Mouse (Mus musculus) heart, postnatal 36 days (tissue): ENCODE measurements around the gene Cdh13. TPM values are rescaled to one million over a fixed set of nuclear protein-coding genes. Genes with fewer than 3 reads are reported as not detected.

Experiments used
- DNase-seq, 2 experiments: peaks; one replicate each; pipeline ENCODE4 v3.0.0; 2021 to 2022
- intact Hi-C: fragments of 180-260 bp; cut with DNase I; formaldehyde crosslinking; loops from one replicate; pipeline ENCODE4 v1.15.1; 2025
- total RNA-seq, 2 experiments: library from RNA; stranded (reverse); gene quantifications; 2 replicates each; pipeline ENCODE4 v1.2.3; 2021

Gene Cdh13
- total RNA-seq, 2 experiments from 2014 or later: 182 to 204 TPM

DNA sequence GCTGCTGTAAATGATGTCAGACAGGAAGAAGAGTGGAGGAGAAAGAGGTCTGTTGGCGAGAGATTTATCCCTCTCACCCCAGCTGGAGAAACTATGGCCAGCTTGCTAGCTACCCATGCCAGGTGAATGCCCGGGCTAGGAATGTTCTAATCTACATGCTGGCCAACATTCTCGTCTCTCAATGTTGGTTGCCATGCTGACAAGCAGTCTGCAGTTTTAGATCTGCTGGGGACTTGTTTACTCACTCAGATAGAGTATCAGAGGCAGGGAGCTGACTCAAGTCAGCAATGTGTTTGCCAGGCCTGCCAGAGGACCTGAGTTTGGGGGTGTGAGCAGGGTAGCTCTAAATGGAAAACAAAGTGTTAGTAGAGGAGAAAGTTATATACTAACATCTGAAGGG, 93.3 kb downstream of the Cdh13 start:
- intact Hi-C loops: loop anchor here (5.0 kb wide), 2 partner anchors 89 to 439 kb away; no protein-coding TSS in a partner anchor
- DNase-seq: peak; percentile 24 to 43

DNA sequence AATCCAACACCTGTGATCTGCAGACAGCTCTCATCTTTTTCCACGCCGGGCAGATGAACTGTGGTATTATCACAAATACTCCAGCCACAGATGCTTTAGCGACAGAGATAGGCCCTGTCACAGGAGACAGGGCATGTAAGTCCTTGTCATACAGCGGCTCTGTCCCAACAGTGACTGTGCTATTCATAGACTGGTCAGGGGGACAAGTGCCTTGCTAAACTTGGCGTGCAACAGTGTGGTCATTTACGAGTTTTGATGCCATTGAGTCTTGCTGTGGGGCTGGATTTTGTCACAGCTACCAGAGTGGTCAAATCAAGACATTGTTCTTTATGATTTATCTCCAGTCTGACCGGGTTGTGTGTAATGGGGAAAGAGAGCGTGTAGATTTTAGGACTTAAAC, 95.5 kb downstream of the Cdh13 start:
- intact Hi-C loops: loop anchor here (5.0 kb wide), 2 partner anchors 92 to 442 kb away; no protein-coding TSS in a partner anchor
- peak in 1 of 2 experiments; percentile 37 for DNase-seq

DNA sequence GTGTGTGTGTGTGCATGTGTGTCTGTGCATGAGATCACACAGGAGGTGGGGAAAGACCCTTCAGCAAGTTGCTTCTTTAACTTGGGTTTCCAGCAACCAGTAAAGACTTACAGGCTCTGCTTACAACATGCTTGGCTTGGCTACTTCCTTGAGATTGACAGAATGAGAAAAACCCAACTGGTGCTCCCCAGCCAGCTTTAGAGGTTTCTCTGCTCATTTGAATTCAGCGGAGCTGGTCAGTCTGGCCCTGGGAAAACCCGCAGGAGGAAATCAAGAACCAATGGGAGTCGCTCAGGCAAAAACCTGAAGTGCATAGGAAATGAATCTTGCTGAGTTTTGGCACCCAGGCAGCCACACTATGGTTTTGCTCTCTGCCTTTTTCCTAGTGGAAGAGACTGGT, 96.1 kb downstream of the Cdh13 start:
- intact Hi-C loops: loop anchor here (5.0 kb wide), 2 partner anchors 92 to 442 kb away; no protein-coding TSS in a partner anchor
- no peak for DNase-seq

DNA sequence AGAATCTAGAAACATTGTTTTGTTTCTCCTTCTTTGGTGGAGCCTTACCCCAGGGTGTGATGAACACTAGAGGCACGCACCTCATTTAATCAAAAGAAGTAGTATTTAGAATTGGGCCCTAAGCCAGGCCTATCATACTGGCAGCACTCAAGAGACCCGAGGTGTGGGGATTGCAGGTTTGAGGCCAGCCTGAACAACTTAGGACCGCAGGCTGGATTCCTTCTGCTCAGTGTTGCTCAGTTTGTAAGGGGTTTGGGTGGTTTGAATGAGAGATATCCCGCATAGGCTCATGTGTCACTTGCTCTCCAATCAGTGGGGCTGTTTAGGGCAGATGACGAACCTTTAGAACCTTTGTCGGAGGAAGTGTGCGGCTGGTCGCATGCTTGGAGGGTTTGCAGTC, 96.5 kb downstream of the Cdh13 start:
- intact Hi-C loops: no loop called here
- no peak for DNase-seq

DNA sequence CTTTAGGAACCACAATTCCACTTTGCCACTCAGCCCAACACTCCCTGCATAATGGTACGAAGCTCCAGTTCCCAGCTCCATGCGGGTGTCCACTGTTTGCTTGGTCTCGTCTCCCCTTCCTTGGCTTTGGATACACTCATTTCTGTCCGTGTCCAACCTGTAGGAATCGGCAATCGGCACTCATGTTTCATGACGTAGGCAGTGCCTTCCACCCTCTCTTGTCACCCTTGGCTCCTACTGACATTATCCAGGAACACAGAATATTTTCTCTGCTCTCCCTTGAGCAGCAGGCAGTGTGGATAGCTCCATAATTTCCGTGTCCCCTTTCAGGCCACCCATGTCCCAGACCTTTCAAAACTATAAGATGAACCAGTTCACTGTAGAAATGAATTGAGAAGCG, 97.2 kb downstream of the Cdh13 start:
- intact Hi-C loops: no loop called here
- no peak for DNase-seq

DNA sequence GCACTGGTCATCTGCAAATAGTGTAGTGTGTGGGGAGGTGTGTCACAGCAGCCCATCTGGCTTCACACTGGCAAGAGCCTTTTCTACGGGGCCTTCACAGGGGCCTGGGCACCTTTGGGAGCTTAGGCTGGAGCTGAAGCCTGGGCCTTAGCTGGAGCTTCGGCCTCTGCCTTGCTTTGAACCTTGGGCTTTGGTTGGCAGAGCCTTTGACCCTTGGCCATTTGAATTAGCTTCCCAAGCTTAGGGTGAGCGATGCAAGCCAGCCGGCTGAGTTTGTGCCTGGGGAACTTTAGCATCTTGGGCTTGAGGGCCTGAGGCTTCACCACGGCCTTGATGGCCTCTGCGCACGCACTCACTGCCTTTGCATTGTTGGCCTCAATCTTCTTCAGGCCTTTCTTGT, 98.1 kb downstream of the Cdh13 start:
- intact Hi-C loops: no loop called here
- DNase-seq: no peak

DNA sequence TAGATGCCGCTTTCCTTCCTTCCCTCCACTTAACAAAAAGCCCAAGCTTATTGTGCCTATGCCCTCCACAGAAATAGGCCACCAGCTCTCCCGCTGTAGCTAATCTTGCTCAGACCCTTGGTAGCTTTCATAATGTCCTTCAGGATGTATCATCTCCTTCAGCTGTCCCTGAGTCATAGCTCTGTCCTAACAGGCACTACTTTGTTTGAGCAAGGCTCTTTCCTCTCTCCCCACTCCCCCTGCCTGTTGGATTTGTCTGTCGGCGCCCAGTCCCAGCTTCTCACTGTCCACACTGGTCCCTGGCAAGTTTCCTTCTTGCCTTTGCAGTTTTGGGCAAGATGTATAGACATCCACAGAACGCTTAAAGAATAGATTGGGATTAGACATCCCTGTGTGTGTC, 100.8 kb downstream of the Cdh13 start:
- intact Hi-C loops: no loop called here
- no peak for DNase-seq

DNA sequence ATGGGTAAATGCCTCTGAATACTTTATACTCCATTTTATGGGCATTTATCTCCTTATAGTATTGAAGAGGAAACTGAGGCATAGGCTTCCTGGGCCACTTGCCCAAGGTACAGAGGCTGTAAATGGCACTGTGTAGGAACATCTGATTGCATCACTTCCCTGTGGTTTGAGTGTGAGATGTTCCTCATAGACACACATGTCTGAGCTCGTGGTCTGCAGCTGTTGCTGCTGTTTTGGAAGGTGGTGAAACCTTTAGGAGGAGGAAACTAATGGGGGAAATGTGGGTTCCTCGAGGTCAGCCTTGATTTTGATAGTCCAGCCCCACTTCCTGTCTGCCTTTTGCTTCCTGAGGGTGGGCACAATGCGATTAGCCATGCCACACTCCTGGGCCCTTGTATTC, 105.9 kb downstream of the Cdh13 start:
- intact Hi-C loops: no loop called here
- no peak for DNase-seq

DNA sequence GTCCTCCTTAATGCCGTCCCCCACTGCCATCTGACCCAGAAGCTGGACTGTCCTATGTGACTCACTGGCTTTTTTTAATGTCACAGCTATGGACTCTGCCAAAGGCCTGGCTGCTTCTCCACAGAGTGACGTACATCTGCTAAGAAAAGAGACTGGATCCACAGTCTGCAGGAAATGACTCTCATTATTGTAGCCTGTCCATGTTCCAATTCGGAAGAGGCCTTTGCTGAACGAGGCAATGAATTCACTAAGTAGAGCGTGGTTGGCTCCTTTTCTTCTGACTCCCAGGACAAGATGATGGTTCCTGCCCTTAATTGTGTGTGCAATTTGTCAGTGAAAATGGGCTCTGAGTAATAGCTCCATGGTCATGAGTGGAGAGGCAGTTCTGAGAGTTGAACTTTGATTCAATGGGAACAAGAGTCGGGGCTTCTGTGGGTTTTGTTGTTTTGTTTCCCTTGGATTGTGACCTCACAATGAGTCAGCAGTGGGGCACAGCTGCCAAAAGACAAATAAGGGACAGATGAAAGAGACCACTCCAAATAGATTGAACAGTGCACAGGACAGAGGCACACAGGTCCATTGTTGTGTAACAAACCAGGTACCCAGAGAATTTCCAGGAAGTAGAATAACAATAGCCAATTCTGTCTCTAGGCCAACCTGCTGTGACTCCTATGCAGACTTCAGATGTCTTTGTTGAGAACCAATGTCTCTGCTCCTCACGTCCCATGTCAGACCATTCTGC, 110.5 kb downstream of the Cdh13 start:
- DNase-seq: peak; percentile 54 to 59
- intact Hi-C loops: loop anchor here (2.0 to 10.0 kb wide), 4 partner anchors 41 to 461 kb away; no protein-coding TSS in a partner anchor

DNA sequence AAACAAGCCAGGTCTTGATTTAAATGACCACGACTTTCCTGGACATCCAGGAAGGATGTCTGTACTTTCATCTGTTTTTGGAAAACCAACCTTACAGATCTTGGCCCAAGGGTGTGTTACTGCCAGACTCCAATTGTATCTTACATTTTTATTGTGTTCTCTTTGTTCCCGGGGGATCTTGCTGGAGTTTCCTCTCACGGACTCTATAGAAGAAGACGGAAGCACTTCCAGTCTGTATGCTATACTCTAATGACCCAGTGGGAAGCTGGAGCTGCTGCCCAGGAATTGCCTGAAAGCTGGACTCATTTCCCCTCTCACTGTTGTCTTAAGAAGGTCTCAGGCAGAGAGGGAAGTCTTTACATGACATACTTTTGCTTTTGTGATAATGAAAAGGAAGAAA, 111.6 kb downstream of the Cdh13 start:
- intact Hi-C loops: loop anchor here (2.0 to 10.0 kb wide), 4 partner anchors 40 to 460 kb away; no protein-coding TSS in a partner anchor
- DNase-seq: no peak

DNA sequence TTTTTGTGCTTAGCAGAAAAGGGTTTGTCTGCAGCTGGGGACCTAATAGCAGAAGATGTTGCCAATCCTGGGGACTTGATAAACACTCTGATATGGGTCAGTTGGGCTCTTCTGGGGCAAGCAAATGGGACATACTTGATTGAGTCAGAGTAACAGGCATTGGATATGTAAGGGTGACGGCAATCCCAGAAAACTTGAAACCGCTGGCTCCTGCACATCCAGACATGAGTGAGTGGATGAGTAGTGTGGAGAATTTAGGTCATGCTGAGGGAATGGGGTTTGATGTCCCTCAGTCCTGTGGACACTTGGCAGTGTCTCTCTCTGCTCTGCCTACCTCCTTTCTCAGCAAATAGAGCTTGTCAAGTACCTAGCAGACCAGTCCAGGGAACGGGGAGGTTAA, 121.3 kb downstream of the Cdh13 start:
- DNase-seq: no peak
- intact Hi-C loops: no loop called here

DNA sequence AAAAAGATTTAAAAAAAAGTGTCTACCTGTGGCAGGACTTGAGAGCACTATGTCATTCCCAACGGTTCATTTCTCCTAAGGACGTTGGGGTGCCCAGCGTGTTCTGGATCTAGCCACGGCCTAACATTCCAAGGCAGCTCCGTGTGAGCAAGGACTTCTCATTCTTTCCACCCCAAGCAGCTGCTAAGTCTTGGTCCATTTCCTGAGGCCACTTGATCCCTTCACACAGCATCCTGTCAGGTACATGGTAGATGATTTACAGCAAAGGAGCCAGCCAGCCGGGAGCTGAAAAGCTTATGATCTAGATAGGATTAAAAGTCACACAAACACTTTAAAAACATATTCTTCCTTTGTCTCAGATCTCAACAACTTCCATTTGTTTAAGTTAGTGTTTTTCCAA, 123.8 kb downstream of the Cdh13 start:
- DNase-seq: no peak
- intact Hi-C loops: no loop called here

DNA sequence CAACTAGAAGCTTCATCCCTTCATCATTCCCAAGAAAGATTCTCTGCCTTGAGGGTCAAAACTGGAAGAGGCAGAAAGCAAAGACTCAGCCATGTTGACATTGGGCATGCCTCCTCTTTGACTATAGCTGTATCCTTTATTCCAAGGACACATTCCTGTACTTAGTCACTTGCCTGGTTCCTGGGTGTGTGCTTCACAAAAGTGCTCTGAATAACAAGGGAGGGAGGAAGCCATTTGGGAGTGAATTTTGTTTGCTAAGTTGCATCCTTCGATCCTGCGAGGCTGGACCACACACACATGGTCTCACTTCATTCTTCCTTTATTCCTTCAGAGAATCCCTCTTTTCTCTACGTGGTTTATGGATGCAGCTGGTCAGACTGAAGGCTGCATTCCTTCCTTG, 125.9 kb downstream of the Cdh13 start:
- DNase-seq: no peak
- intact Hi-C loops: no loop called here

DNA sequence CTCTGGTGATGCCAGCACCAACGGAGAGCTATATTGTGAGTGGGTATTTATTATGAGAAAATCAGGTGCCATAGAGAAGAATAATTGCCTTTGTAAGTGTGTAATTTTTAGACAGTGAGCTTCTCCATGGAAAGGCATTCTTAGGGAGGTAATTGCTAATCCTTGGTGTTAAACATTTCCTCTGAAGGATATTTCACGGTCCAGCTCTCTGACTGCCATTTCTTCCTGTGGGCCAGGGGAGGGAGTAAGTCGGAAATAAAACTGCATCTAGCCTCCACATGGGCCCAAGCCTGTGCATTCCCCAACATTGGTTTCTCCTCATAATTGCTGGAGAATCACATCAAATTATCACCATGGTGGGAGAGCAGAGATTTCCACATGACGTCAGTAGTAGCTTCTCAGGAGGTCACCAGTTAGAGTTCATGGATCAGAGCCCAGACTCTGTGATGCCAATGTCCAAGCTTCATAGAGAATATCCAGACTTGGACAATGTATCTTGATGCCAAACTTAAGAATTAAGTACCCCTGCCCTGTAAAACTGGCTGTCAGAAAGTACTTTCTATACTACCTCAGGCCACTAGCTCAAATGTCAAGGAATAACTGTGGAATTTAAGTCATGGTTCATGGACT, 126.9 kb downstream of the Cdh13 start:
- DNase-seq: no peak
- intact Hi-C loops: no loop called here

DNA sequence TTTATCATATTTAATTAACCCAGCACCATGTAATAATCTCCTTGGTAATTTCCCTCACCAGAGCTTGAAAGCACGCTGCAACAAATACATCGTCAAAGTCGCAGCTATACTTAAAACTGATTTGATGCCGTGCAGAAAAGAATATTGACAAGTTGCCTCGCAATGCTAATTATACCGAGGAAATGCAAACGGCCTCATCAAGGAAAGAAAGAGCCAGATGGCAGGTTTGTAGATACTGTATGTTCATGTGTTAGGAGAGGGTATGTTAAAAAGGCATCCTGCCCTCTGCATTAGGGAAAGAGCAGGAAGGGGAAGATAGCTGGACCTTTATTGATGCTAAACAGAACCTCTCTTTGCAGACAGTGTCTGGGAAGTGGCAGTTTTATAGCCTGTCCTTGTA, 132.1 kb downstream of the Cdh13 start:
- no peak for DNase-seq
- intact Hi-C loops: loop anchor here (2.0 kb wide), 1 partner anchor 19 kb away; no protein-coding TSS in a partner anchor

DNA sequence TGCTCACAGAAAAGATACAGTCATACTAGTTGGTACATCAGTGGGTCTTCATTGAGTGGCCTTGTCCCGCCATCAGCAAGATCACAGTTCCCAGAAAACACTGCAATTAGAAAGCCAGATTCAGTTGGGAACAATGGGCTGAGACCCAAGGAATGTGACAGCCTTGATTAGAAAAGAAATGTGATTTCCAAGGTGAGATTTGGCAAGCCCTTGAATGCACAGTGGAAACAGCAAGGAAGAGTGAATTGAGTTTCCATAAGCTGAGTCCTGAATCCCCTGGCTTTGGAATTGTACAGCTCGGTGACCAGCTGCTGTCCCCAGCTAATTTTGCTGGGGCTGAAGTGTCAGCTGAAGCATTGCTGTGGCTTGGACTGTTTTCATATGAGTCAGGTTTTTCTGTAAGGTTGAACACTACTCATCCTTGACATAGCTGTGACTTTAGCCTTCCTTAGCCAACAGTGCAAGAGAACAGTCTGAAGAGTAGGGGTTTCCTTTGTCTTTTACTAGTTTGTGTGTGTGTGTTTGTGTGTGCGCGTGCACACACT, 133.3 kb downstream of the Cdh13 start:
- intact Hi-C loops: loop anchor here (2.0 kb wide), 1 partner anchor 20 kb away; no protein-coding TSS in a partner anchor
- no peak for DNase-seq

DNA sequence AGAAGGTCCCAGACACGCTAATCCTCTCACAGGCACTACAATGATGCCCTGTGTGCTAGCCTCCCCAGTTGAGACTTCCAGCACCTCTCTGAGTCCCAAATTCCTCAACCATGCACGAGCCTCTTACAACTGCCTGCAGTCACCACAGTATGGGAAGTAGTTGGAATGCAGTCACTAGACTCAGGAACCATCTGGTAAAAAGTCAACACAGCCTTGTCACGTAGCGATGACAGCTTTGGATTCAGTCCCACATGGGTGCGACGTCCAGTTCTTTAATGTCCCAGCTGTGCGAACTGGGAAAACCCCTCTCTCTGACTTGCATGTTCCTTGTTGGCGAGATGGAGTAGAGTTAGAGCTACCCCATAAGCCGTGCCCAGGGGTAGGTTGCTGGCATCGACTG, 139.1 kb downstream of the Cdh13 start:
- intact Hi-C loops: loop anchor here (1.0 kb wide), 1 partner anchor 11 kb away; no protein-coding TSS in a partner anchor
- peak; percentile 30 to 31 for DNase-seq

DNA sequence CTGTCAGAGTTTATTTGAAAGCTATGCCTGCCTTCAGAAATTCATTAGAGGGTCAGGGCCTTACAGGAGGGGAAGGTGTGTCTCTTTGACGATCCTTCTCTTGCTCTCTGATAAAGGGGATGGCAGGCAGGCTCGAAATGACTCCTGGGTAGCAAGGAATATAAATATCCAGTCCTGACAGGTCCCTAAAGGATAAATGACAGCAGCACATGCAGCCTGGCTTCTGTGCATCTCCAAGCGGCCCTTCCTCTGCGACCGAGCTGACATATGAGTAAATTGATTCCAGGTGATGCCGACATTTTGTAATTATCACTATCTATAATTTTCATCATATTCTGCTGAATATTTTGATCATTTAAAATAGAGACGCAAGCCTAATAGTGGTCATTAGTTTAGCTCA, 145.4 kb downstream of the Cdh13 start:
- no peak for DNase-seq
- intact Hi-C loops: no loop called here

DNA sequence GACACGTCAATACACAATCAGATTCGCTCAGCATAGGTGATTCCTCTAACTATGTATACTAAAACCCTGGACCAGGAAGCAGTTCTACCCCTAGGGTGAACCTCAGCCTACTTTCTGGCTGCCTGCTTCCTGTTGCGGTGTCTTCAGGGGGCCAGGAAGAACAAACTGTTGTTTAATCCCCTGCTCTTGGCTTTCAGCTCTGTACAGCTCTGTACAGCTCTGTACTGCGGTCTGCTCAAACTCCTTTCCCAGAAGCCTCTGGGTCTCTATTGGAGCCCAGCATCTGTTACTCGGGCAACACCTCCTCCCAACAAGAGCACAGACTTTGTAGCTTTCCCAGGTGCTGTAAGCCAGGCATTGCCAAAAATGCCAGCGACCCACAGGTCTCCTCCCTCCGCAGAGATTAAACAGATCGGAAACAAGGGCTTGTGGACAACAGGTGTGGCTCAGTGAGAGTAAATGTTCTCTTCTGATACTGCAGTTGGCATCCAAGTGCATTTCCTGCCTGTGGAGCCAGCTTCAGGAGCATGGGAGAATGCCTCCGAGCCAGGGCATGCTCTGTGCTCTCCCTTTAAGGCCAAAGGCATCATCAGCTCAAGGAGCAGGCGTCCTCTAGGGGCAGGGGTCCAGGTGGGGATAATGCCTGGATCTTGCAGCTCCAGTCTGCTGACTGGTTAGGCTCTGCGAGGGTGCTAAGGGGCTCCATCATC, 148.4 kb downstream of the Cdh13 start:
- intact Hi-C loops: loop anchor here (5.0 kb wide), 1 partner anchor 80 kb away; no protein-coding TSS in a partner anchor
- DNase-seq: no peak

DNA sequence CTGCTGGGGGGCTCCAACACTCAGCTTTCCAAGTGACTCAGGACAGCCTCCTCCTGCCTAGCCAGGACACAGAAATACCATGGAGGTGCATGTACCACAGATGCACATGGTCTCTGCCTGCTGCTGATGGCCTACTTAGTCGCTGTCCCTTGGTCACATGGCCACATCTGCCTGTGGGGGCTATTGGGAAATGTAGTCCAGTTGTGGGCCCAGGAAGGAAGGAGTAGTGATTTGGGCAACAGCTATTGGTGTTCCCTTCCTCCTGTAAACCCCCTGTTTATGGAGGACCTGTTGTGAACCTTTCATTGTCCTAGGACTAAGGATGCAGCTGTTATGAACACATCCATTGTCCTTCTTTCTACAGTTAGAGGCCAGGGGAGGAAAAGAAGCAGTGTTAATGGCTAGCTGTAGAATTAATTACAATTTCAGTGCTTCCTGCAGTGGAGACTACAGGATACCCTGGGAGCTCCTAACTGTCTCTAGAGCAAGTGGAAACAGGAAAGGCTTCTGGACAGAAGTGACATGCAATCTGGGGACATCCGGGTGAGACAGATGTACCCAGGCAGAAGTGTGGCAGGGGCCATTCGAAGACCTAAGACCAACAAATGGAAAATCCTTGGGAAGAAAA, 150.1 kb downstream of the Cdh13 start:
- intact Hi-C loops: loop anchor here (1.0 to 5.0 kb wide), 3 partner anchors 11 to 81 kb away; no protein-coding TSS in a partner anchor
- DNase-seq: peak in 1 of 2 experiments; percentile 25
